Mouse (Mus musculus) midbrain, embryonic 11.5 days (tissue): Measurements from ENCODE around the gene Tnpo3. TPM values are rescaled to one million over a fixed set of nuclear protein-coding genes. Genes with fewer than 3 reads are reported as not detected.

Experiments used
- ATAC-seq: fragments of 200-750 bp; cut with Nextera tagmentation; 2 replicates; pipeline ENCODE4 v1.8.0; 2017; ENCODE audit warnings: moderate TSS enrichment, moderate library complexity; ENCODE audit not compliant: low FRiP score
- DNase-seq: peaks from one replicate; pipeline ENCODE4 v3.0.0; 2015; ENCODE audit warnings: low spot score; ENCODE audit errors: missing footprints
- H3K27ac ChIP-seq: fragments of 300-500 bp; sonication (generic); 2 replicates; pipeline ENCODE4 v1.5.1; 2014; ENCODE audit warnings: low read depth, low read length
- H3K27me3 ChIP-seq: fragments of 300-500 bp; sonication (generic); 2 replicates; pipeline ENCODE4 v1.6.1; 2014; ENCODE audit warnings: mild to moderate bottlenecking, low read length, moderate library complexity, mixed read lengths; ENCODE audit not compliant: control insufficient read depth, insufficient read depth
- H3K36me3 ChIP-seq: fragments of 300-500 bp; sonication (generic); 2 replicates; pipeline ENCODE4 v1.6.1; 2014; ENCODE audit warnings: mild to moderate bottlenecking, low read length, moderate library complexity, mixed read lengths; ENCODE audit not compliant: control insufficient read depth, insufficient read depth
- H3K4me1 ChIP-seq: fragments of 300-500 bp; sonication (generic); 2 replicates; pipeline ENCODE4 v1.6.1; 2014; ENCODE audit warnings: low read length; ENCODE audit not compliant: control insufficient read depth, insufficient read depth
- H3K4me2 ChIP-seq: fragments of 300-500 bp; sonication (generic); 2 replicates; pipeline ENCODE4 v1.6.1; 2014; ENCODE audit warnings: mild to moderate bottlenecking, moderate library complexity
- H3K4me3 ChIP-seq: fragments of 300-500 bp; sonication (generic); 2 replicates; pipeline ENCODE4 v1.5.1; 2014; ENCODE audit warnings: low read depth, low read length
- H3K9ac ChIP-seq: fragments of 300-500 bp; sonication (generic); 2 replicates; pipeline ENCODE4 v1.6.1; 2014; ENCODE audit warnings: low read length
- H3K9me3 ChIP-seq: fragments of 300-500 bp; sonication (generic); 2 replicates; pipeline ENCODE4 v1.6.1; 2016; ENCODE audit warnings: low read length; ENCODE audit not compliant: control insufficient read depth
- WGBS: fragments of 180-500 bp; shearing (Covaris S2); extraction: QIAGEN DNeasy Blood & Tissue Kit; methylation state at CpG from one replicate; pipeline ENCODE4 v1.1.7; 2014; 5-methylcytosine and 5-hydroxymethylcytosine counted together
- polyA plus RNA-seq: library from polyadenylated mRNA; unstranded; fragments of >200 nt; fragmentation: Nextera tagmentation; extraction: Ambion mirVana; gene quantifications from 2 replicates; pipeline ENCODE4 v1.2.1, GENCODE M21; 2014

Gene Tnpo3
- polyA plus RNA-seq, 1 experiment from 2014 or later, result 120 TPM

- no peak overlapping the region for H3K9ac ChIP-seq
- H3K4me2 ChIP-seq, result no peak overlapping the region
- ATAC-seq (no peak), DNase-seq (no peak)
- H3K4me3 ChIP-seq, result no peak overlapping the region
- H3K4me1 ChIP-seq, result no peaks in the 10 kb centered on the region
- H3K9me3 ChIP-seq, result no peaks in the 10 kb centered on the region
- WGBS, result 100% methylated on average over 2 of the region's 2 CpGs
- H3K27me3 ChIP-seq, result no peaks in the 10 kb centered on the region
- H3K36me3 ChIP-seq, result peaks cover 10% of the 10 kb centered on the region; the same call in 1 of the 2 replicates
- H3K27ac ChIP-seq, result no peak overlapping the region
Measured at GRCm38 (mm10) chr6:29557112-29557511, 52.6 kb downstream of the Tnpo3 start.

GRCm38 (mm10) chr6:29552526-29552925 lies 57.2 kb downstream of the Tnpo3 start:
- Histone ChIP-seq H3K36me3 (peaks cover 6% of the 10 kb centered on the region; the same call in 1 of the 2 replicates), H3K4me3 (no peak overlapping the region)

GRCm38 (mm10) chr6:29548086-29548485 lies 61.6 kb downstream of the Tnpo3 start:
- DNase-seq, result no peak
- 90% methylated on average over 1 of the region's 1 CpGs for WGBS
- peaks cover 22% of the 10 kb centered on the region for H3K36me3 ChIP-seq

More at GRCm38 (mm10) chr6:29552526-29552925, 57.2 kb downstream of the Tnpo3 start:
- Histone ChIP-seq H3K9me3 (no peaks in the 10 kb centered on the region), H3K27ac (no peak overlapping the region), H3K4me2 (no peak overlapping the region), H3K9ac (no peak overlapping the region), H3K27me3 (no peaks in the 10 kb centered on the region), H3K4me1 (no peaks in the 10 kb centered on the region)
- 94% methylated on average over 2 of the region's 2 CpGs for WGBS
- DNase-seq (no peak), ATAC-seq (no peak)

GRCm38 (mm10) chr6:29547582-29547981 lies 62.1 kb downstream of the Tnpo3 start:
- no peaks in the 10 kb centered on the region; the same call in 1 of the 2 replicates for H3K9me3 ChIP-seq
- H3K27ac ChIP-seq, result no peak overlapping the region
- H3K4me3 ChIP-seq, result no peak overlapping the region
- DNase-seq, result no peak
- no peaks in the 10 kb centered on the region for H3K27me3 ChIP-seq
- no peak for ATAC-seq
- no peak overlapping the region for H3K9ac ChIP-seq
- H3K36me3 ChIP-seq, result peaks cover 22% of the 10 kb centered on the region
- H3K4me1 ChIP-seq, result no peaks in the 10 kb centered on the region
- H3K4me2 ChIP-seq, result no peak overlapping the region

More at GRCm38 (mm10) chr6:29548086-29548485, 61.6 kb downstream of the Tnpo3 start:
- Histone ChIP-seq H3K9ac (no peak overlapping the region), H3K4me3 (no peak overlapping the region), H3K27ac (no peak overlapping the region), H3K27me3 (no peaks in the 10 kb centered on the region), H3K9me3 (no peaks in the 10 kb centered on the region; the same call in 1 of the 2 replicates), H3K4me2 (no peak overlapping the region), H3K4me1 (no peaks in the 10 kb centered on the region)
- ATAC-seq, result no peak

- no peak overlapping the region for H3K4me3 ChIP-seq
- no peaks in the 10 kb centered on the region; the same call in 1 of the 2 replicates for H3K9me3 ChIP-seq
- no peak overlapping the region for H3K27ac ChIP-seq
- peaks cover 22% of the 10 kb centered on the region for H3K36me3 ChIP-seq
- DNase-seq (no peak), ATAC-seq (no peak)
- 96% methylated on average over 2 of the region's 2 CpGs for WGBS
- H3K9ac ChIP-seq, result no peak overlapping the region
- no peaks in the 10 kb centered on the region for H3K27me3 ChIP-seq
- no peak overlapping the region for H3K4me2 ChIP-seq
- no peaks in the 10 kb centered on the region for H3K4me1 ChIP-seq
Measured at GRCm38 (mm10) chr6:29545611-29546010, 64.1 kb downstream of the Tnpo3 start.

GRCm38 (mm10) chr6:29540956-29541355 lies 68.7 kb downstream of the Tnpo3 start:
- WGBS, result 95% methylated on average over 1 of the region's 1 CpGs

GRCm38 (mm10) chr6:29540223-29540622 lies 69.5 kb downstream of the Tnpo3 start:
- H3K36me3 ChIP-seq, result peaks cover 11% of the 10 kb centered on the region
- no peaks in the 10 kb centered on the region for H3K9me3 ChIP-seq
- ATAC-seq (no peak), DNase-seq (no peak)
- H3K9ac ChIP-seq, result no peak overlapping the region
- H3K4me3 ChIP-seq, result no peak overlapping the region
- H3K27ac ChIP-seq, result no peak overlapping the region
- no peaks in the 10 kb centered on the region for H3K27me3 ChIP-seq
- H3K4me1 ChIP-seq, result no peaks in the 10 kb centered on the region
- no peak overlapping the region for H3K4me2 ChIP-seq
- WGBS, result 85% methylated on average over 6 of the region's 6 CpGs

More at GRCm38 (mm10) chr6:29540956-29541355, 68.7 kb downstream of the Tnpo3 start:
- H3K36me3 ChIP-seq, result peaks cover 18% of the 10 kb centered on the region
- no peak overlapping the region for H3K4me3 ChIP-seq
- no peaks in the 10 kb centered on the region for H3K4me1 ChIP-seq
- H3K4me2 ChIP-seq, result no peak overlapping the region
- no peak overlapping the region for H3K27ac ChIP-seq
- H3K27me3 ChIP-seq, result no peaks in the 10 kb centered on the region
- no peak overlapping the region for H3K9ac ChIP-seq
- ATAC-seq, result no peak
- no peak for DNase-seq
- H3K9me3 ChIP-seq, result no peaks in the 10 kb centered on the region; the same call in 1 of the 2 replicates

GRCm38 (mm10) chr6:29539502-29539901 lies 70.2 kb downstream of the Tnpo3 start:
- Histone ChIP-seq H3K27ac (no peak overlapping the region), H3K4me1 (no peaks in the 10 kb centered on the region), H3K9me3 (no peaks in the 10 kb centered on the region), H3K4me3 (no peak overlapping the region), H3K9ac (no peak overlapping the region), H3K27me3 (no peaks in the 10 kb centered on the region), H3K4me2 (no peak overlapping the region), H3K36me3 (peaks cover 7% of the 10 kb centered on the region)
- DNase-seq, result no peak
- ATAC-seq, result no peak
- 91% methylated on average over 8 of the region's 8 CpGs for WGBS

- no peak overlapping the region for H3K9ac ChIP-seq
- H3K4me2 ChIP-seq, result no peak overlapping the region
- no peak for ATAC-seq
- H3K9me3 ChIP-seq, result no peaks in the 10 kb centered on the region
- H3K27ac ChIP-seq, result no peak overlapping the region
- WGBS, result 86% methylated on average over 3 of the region's 3 CpGs
- no peak for DNase-seq
- H3K4me3 ChIP-seq, result no peak overlapping the region
- H3K36me3 ChIP-seq, result 0 out of 2 replicates have a peak, but pooled peaks cover 2% of the 10 kb centered on the region
- H3K4me1 ChIP-seq, result no peaks in the 10 kb centered on the region
- H3K27me3 ChIP-seq, result no peaks in the 10 kb centered on the region
Measured at GRCm38 (mm10) chr6:29537221-29537620, 72.5 kb downstream of the Tnpo3 start.
